Mouse (Mus musculus): ENCODE data around the gene Naxd.
A peak's percentile ranks its signal among the peaks of the same experiment; 100 is the strongest.

GRCm38 (mm10) chr8:11554799-11555719, 57.8 kb downstream of the Naxd start, which contains the start of gene Ing1:
- TF ChIP-seq CTCF (IDR thresholded peaks at IDR 0.05; ENCODE audit: borderline replicate concordance, insufficient read depth, low read depth, low read length) (no peak), POLR2A (IDR thresholded peaks at IDR 0.05; ENCODE audit: borderline replicate concordance, insufficient read depth, low read length) (peak; percentile 89)
